Mouse (Mus musculus): ENCODE measurements around the gene Adamtsl3. TPM values are rescaled to one million over a fixed set of nuclear protein-coding genes. Genes with fewer than 3 reads are reported as not detected.

Gene Adamtsl3
- polyA plus RNA-seq, 1 experiment from 2014 or later = 0.68 TPM

DNA sequence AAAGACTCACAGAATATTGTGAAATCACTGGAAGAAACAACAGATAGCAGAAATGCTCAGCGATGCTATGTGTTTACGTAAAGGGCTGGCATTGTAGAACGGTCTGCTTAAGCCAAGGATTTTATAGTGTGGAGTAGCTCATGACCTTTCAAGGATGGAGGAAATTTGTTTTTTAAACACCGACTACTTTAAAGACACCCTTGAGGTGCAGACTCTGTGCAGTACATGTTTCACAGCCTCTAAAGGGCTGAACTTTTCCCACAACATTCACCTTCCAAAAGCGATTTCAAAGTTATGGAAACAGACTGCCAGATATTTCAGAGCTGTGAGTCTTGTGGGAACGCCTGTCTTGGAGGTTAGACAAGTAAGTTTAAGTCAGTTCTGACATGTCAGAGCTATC, 255.4 kb downstream of the Adamtsl3 start:
- H3K36me3 ChIP-seq (ENCODE audit: control insufficient read depth, insufficient read depth, low read length) = no peaks in the 10 kb centered on the region

DNA sequence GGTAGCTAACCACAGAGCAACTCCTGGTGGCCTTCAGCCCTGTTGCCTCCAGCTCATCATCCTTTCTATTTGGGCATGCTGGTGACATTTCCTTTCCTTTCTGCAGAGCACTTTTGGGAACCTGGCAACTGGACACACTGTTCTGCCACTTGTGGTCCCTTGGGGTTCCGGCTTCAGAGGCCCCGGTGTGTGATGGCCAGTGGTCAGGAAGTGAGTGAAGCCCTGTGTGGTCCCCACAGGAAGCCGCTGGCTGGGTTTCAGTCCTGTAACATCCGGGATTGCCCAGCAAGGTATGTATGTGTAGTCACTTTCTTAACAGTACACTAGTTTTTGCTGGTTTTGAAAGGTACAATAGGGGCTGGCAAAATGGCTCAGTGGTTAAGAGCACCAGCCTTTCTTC, 266.5 kb downstream of the Adamtsl3 start:
- Histone ChIP-seq H3K9ac (ENCODE audit: low read depth, low read length) (no peak overlapping the region), H3K27ac (ENCODE audit: low read length) (no peak overlapping the region), H3K36me3 (ENCODE audit: control insufficient read depth, insufficient read depth, low read length) (no peaks in the 10 kb centered on the region), H3K27me3 (replicated peaks; ENCODE audit: control insufficient read depth, insufficient read depth, low read length) (no peaks in the 10 kb centered on the region), H3K4me2 (ENCODE audit: low read depth, low read length) (no peak overlapping the region), H3K9me3 (ENCODE audit: control insufficient read depth, low read length) (no peaks in the 10 kb centered on the region), H3K4me1 (ENCODE audit: control insufficient read depth, insufficient read depth, low read length) (no peaks in the 10 kb centered on the region), H3K4me3 (ENCODE audit: low read length) (no peak overlapping the region)
- WGBS = 81% methylated on average over 4 of the region's 4 CpGs
- no peak for ATAC-seq

More for the DNA sequence above, 255.4 kb downstream of the Adamtsl3 start:
- 64% methylated on average over 6 of the region's 6 CpGs for WGBS
- H3K27ac ChIP-seq (ENCODE audit: low read length) = no peak overlapping the region
- no peak overlapping the region for H3K4me3 ChIP-seq (ENCODE audit: low read length)
- no peak overlapping the region for H3K4me2 ChIP-seq (ENCODE audit: low read depth, low read length)
- no peak for ATAC-seq
- no peaks in the 10 kb centered on the region for H3K9me3 ChIP-seq (ENCODE audit: control insufficient read depth, low read length)
- no peaks in the 10 kb centered on the region for H3K27me3 ChIP-seq (replicated peaks; ENCODE audit: control insufficient read depth, insufficient read depth, low read length)
- H3K4me1 ChIP-seq (ENCODE audit: control insufficient read depth, insufficient read depth, low read length) = no peaks in the 10 kb centered on the region
- H3K9ac ChIP-seq (ENCODE audit: low read depth, low read length) = no peak overlapping the region

DNA sequence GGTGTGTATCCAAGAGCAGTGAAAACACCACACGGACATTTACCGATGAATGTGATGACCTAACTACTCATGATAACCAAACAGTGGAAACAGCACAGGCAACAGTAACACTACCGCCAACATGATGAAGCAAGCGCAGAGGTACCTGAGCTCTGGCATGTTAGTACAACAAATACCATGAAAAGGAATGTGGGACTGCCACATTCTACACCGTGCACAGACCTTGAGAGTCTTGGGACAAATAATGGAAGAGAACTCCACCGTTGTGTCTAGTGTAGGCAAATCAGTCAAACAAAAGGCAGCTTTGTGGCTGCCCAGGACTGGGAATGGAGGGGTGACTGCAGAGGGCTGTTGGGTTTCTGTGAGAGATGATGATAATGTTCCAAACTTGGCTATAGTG, 269.9 kb downstream of the Adamtsl3 start:
- ATAC-seq = no peak
- no peak overlapping the region for H3K9ac ChIP-seq (ENCODE audit: low read depth, low read length)
- no peaks in the 10 kb centered on the region for H3K9me3 ChIP-seq (ENCODE audit: control insufficient read depth, low read length)
- H3K4me1 ChIP-seq (ENCODE audit: control insufficient read depth, insufficient read depth, low read length) = no peaks in the 10 kb centered on the region
- H3K4me2 ChIP-seq (ENCODE audit: low read depth, low read length) = no peak overlapping the region
- H3K36me3 ChIP-seq (ENCODE audit: control insufficient read depth, insufficient read depth, low read length) = no peaks in the 10 kb centered on the region
- H3K27ac ChIP-seq (ENCODE audit: low read length) = no peak overlapping the region
- WGBS = 74% methylated on average over 6 of the region's 6 CpGs
- H3K4me3 ChIP-seq (ENCODE audit: low read length) = no peak overlapping the region
- H3K27me3 ChIP-seq (replicated peaks; ENCODE audit: control insufficient read depth, insufficient read depth, low read length) = no peaks in the 10 kb centered on the region

DNA sequence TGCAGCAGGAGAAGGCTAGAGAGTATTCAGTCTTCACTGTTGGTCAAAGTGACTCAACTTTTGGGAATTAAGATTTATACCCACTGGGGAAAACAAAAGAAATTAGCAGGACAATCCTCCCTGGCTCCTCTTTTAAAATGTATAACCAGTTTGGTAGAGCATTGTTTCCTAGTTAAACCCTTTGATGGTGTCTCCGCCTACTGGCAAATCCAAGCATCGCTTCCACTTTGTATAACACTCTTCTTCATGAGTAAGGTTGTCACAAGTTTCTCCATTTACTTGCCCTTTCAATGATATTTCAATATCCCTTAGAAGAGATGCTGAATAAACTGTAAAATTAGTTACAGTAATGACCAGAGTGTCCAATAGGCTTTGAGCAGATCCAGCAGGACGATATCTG, 274.1 kb downstream of the Adamtsl3 start:
- Histone ChIP-seq H3K9me3 (ENCODE audit: control insufficient read depth, low read length) (no peaks in the 10 kb centered on the region), H3K27me3 (replicated peaks; ENCODE audit: control insufficient read depth, insufficient read depth, low read length) (no peaks in the 10 kb centered on the region), H3K4me3 (ENCODE audit: low read length) (no peak overlapping the region), H3K27ac (ENCODE audit: low read length) (no peak overlapping the region), H3K9ac (ENCODE audit: low read depth, low read length) (no peak overlapping the region), H3K4me1 (ENCODE audit: control insufficient read depth, insufficient read depth, low read length) (no peaks in the 10 kb centered on the region), H3K36me3 (ENCODE audit: control insufficient read depth, insufficient read depth, low read length) (no peaks in the 10 kb centered on the region), H3K4me2 (ENCODE audit: low read depth, low read length) (no peak overlapping the region)
- 66% methylated on average over 3 of the region's 3 CpGs for WGBS
- no peak for ATAC-seq

DNA sequence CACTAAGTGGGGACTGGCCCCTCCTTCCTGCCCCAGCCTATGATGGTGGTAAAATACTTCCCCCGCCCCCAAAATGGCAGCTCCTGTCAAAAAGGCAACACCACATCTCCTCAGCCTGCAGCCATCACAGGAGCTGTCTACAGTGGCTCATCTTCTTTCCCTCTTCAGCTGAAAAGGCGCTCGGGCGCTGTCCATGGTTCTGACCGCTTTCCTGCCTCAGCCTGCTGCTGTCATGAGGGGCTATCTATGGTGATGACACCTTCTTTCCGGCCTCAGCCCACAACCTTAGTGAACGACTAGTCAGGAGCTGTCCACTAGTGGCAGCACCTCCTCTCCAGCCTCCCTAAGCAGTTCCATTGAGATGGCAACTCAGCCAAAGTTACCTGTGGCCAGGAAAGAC, 289.8 kb downstream of the Adamtsl3 start:
- Histone ChIP-seq H3K36me3 (ENCODE audit: control insufficient read depth, insufficient read depth, low read length) (no peaks in the 10 kb centered on the region), H3K4me3 (ENCODE audit: low read length) (no peak overlapping the region), H3K27ac (ENCODE audit: low read length) (no peak overlapping the region), H3K9me3 (ENCODE audit: control insufficient read depth, low read length) (no peaks in the 10 kb centered on the region), H3K9ac (ENCODE audit: low read depth, low read length) (no peak overlapping the region), H3K4me1 (ENCODE audit: control insufficient read depth, insufficient read depth, low read length) (no peaks in the 10 kb centered on the region), H3K27me3 (replicated peaks; ENCODE audit: control insufficient read depth, insufficient read depth, low read length) (no peaks in the 10 kb centered on the region), H3K4me2 (ENCODE audit: low read depth, low read length) (no peak overlapping the region)
- no peak for ATAC-seq
- WGBS = 11% methylated on average over 7 of the region's 7 CpGs

DNA sequence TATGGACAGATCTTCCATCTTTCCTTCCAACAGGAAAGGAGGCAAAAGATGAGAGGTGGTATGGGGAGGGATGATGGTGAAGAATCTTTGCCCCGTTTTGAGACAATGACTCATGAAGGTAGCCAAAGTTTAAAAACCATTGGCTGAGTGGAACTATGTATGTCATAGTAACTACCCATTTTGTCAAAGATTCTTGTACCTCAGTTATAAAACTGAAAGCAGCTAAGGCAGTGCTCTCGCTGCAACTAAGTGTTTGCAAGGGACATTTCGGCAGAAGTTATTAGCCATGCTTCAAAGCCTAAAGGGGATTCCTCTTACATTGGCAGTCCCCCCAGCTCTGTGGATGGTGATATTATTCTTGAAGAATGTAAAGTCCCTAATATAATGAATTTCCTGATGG, 311.7 kb downstream of the Adamtsl3 start:
- Histone ChIP-seq H3K36me3 (ENCODE audit: control insufficient read depth, insufficient read depth, low read length) (no peaks in the 10 kb centered on the region), H3K9ac (ENCODE audit: low read depth, low read length) (no peak overlapping the region), H3K27ac (ENCODE audit: low read length) (no peak overlapping the region), H3K4me2 (ENCODE audit: low read depth, low read length) (no peak overlapping the region), H3K27me3 (replicated peaks; ENCODE audit: control insufficient read depth, insufficient read depth, low read length) (no peaks in the 10 kb centered on the region), H3K9me3 (ENCODE audit: control insufficient read depth, low read length) (no peaks in the 10 kb centered on the region), H3K4me3 (ENCODE audit: low read length) (no peak overlapping the region), H3K4me1 (ENCODE audit: control insufficient read depth, insufficient read depth, low read length) (peaks cover 9% of the 10 kb centered on the region)
- ATAC-seq = no peak
- 87% methylated on average over 3 of the region's 3 CpGs for WGBS

DNA sequence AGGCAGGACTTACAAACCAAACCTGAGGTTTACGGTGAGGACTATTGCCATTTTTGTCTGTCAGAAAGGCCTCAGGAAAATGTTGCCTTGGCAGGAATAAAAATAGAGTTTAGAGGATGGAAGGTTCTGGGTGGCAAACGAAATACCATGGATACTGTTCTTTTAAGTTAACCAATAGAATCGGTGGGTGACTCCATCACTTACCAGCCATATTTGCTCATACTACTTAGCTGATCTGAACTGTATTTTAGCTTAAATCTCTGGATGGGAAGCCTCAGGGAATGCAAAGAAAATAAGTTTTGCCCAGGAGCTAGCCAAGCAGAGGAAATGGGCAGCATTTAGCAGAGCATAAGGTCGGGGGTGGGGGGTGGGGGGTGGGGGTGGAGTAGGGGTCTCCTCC, 312.4 kb downstream of the Adamtsl3 start:
- peak overlapping the region; percentile 78 for H3K4me3 ChIP-seq (ENCODE audit: low read length)
- no peaks in the 10 kb centered on the region for H3K27me3 ChIP-seq (replicated peaks; ENCODE audit: control insufficient read depth, insufficient read depth, low read length)
- peak overlapping the region; percentile 68 for H3K4me2 ChIP-seq (ENCODE audit: low read depth, low read length)
- H3K36me3 ChIP-seq (ENCODE audit: control insufficient read depth, insufficient read depth, low read length) = no peaks in the 10 kb centered on the region
- peak overlapping the region; percentile 79 for H3K9ac ChIP-seq (ENCODE audit: low read depth, low read length)
- ATAC-seq = no peak
- no peak overlapping the region for H3K27ac ChIP-seq (ENCODE audit: low read length)
- peaks cover 9% of the 10 kb centered on the region for H3K4me1 ChIP-seq (ENCODE audit: control insufficient read depth, insufficient read depth, low read length)
- 22% methylated on average over 4 of the region's 4 CpGs for WGBS
- no peaks in the 10 kb centered on the region for H3K9me3 ChIP-seq (ENCODE audit: control insufficient read depth, low read length)

DNA sequence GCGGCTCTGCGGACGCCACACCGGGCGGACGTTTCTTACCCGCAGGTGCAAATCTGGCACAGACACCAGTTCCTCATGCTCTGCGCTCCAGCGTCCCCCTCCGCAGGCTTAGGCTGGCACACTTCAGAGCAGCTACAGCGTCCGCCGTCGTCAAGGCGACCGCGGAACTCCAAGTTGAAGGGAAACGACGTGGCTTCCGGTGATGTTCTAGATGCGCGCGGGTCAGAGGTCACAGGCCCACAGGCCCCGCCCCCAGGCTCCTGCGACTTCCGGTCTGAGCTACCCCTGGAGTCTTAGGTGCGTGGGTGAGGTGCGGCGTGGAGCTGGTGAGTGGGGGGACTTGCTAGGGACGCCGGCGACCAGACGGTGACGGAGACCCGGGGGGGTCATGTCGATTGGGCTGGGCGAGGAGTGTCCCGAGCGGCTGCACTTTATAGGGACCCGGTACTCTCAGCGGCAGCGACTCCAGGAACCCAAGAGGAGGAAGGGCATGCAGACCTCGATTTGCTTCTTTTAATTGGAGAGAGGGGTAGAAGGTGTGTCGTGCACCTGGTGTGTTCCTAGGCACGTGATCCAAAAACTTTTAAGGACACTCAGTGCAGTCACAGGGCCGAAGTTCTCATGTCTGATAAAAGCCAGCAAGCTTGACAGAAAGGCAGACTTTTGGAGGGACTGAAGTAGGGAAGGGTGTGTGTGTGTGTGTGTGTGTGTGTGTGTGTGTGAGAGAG, 313.0 kb downstream of the Adamtsl3 start, which contains the start of the genes Saxo2 and Efl1:
Gene Saxo2 (minus strand): TSS at position 176 of the 728 bp plus-strand sequence.
Gene Efl1 (plus strand): TSS at position 262 of the 728 bp plus-strand sequence.
- peak within 1 kb of the TSS; percentile 68 for H3K4me2 ChIP-seq (ENCODE audit: low read depth, low read length)
- no peaks in the 10 kb centered on the region for H3K9me3 ChIP-seq (ENCODE audit: control insufficient read depth, low read length)
- no peaks in the 10 kb centered on the region for H3K27me3 ChIP-seq (replicated peaks; ENCODE audit: control insufficient read depth, insufficient read depth, low read length)
- peak; percentile 98 for ATAC-seq
- under 1% methylated on average over 46 of the region's 46 CpGs for WGBS
- peak within 1 kb of the TSS; percentile 65 for H3K27ac ChIP-seq (ENCODE audit: low read length)
- H3K36me3 ChIP-seq (ENCODE audit: control insufficient read depth, insufficient read depth, low read length) = no peaks in the 10 kb centered on the region
- peak within 1 kb of the TSS; percentile 79 for H3K9ac ChIP-seq (ENCODE audit: low read depth, low read length)
- peak within 1 kb of the TSS; percentile 78 for H3K4me3 ChIP-seq (ENCODE audit: low read length)
- peaks cover 9% of the 10 kb centered on the region for H3K4me1 ChIP-seq (ENCODE audit: control insufficient read depth, insufficient read depth, low read length)

DNA sequence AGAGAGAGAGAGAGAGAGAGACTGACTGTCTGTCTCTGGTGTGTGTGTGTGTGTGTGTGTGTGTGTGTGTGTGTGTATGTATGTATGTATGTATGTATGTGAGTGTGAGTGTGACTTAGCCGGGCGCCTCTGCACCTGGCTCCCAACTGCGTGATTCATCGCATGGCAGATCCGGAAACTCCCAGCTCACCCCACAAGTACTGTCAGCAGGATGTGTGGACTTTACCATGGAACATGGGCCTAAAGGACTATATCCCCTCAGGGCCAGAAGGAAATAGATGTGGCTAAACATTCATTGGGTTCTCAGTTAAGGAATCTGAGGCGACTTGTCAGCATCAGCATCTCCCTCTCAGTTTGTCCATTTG, 313.6 kb downstream of the Adamtsl3 start:
- no peaks in the 10 kb centered on the region for H3K9me3 ChIP-seq (ENCODE audit: control insufficient read depth, low read length)
- peak; percentile 72 for ATAC-seq
- peak overlapping the region; percentile 65 for H3K27ac ChIP-seq (ENCODE audit: low read length)
- H3K4me1 ChIP-seq (ENCODE audit: control insufficient read depth, insufficient read depth, low read length) = peaks cover 9% of the 10 kb centered on the region
- H3K27me3 ChIP-seq (replicated peaks; ENCODE audit: control insufficient read depth, insufficient read depth, low read length) = no peaks in the 10 kb centered on the region
- H3K4me2 ChIP-seq (ENCODE audit: low read depth, low read length) = peak overlapping the region; percentile 68
- H3K36me3 ChIP-seq (ENCODE audit: control insufficient read depth, insufficient read depth, low read length) = no peaks in the 10 kb centered on the region
- WGBS = 11% methylated on average over 6 of the region's 6 CpGs
- H3K9ac ChIP-seq (ENCODE audit: low read depth, low read length) = peak overlapping the region; percentile 79
- H3K4me3 ChIP-seq (ENCODE audit: low read length) = peak overlapping the region; percentile 78
